8 mouse cellular contexts compared by ENCODE assay signal in genomic region chr11:3628999-3629491, GRCm38 (mm10). TPM values are rescaled to one million over a fixed set of nuclear protein-coding genes. Genes with fewer than 3 reads are reported as not detected.
DNase-seq lines count a peak whose midpoint lies in the region; ATAC-seq and TF ChIP-seq lines count a peak whose summit lies in the region.

No protein-coding gene starts in this region.

- H3K27ac ChIP-seq in heart, embryonic 11.5 days (ENCODE audit: low read depth, low read length), result no peak overlapping the region
- no peak overlapping the region for H3K27ac ChIP-seq in embryonic facial prominence, embryonic 15.5 days (replicated peaks)
- no peak overlapping the region for H3K27ac ChIP-seq in intestine, embryonic 16.5 days (ENCODE audit: low read length)
- no peak overlapping the region for H3K27ac ChIP-seq in stomach, postnatal 0 days (replicated peaks)

- peak overlapping the region; percentile 93 for H3K4me2 ChIP-seq in heart, embryonic 11.5 days
- H3K4me2 ChIP-seq in embryonic facial prominence, embryonic 15.5 days (replicated peaks), result peak overlapping the region; percentile 86
- H3K4me2 ChIP-seq in intestine, embryonic 16.5 days (ENCODE audit: low read depth, low read length), result peak overlapping the region; percentile 73
- H3K4me2 ChIP-seq in stomach, postnatal 0 days (replicated peaks; ENCODE audit: low read depth), result peak overlapping the region; percentile 65

- TF ChIP-seq EP300 in stomach, postnatal 0 days (optimal IDR thresholded peaks at IDR 0.05), result no peak

- WGBS in heart, embryonic 11.5 days (ENCODE audit: insufficient replicate concordance), result 1% methylated on average over 31 of the region's 32 CpGs
- 2% methylated on average over 32 of the region's 32 CpGs for WGBS in embryonic facial prominence, embryonic 15.5 days
- WGBS in intestine, embryonic 16.5 days, result 1% methylated on average over 31 of the region's 32 CpGs
- WGBS in stomach, postnatal 0 days, result 2% methylated on average over 30 of the region's 32 CpGs

- no peaks in the 10 kb centered on the region for H3K4me1 ChIP-seq in heart, embryonic 11.5 days (ENCODE audit: control insufficient read depth, insufficient read depth, low read length)
- H3K4me1 ChIP-seq in embryonic facial prominence, embryonic 15.5 days, result peaks cover 8% of the 10 kb centered on the region
- H3K4me1 ChIP-seq in intestine, embryonic 16.5 days (ENCODE audit: control insufficient read depth, insufficient read depth, low read length), result no peaks in the 10 kb centered on the region; the same call in 1 of the 2 replicates
- H3K4me1 ChIP-seq in stomach, postnatal 0 days (replicated peaks; ENCODE audit: control insufficient read depth, insufficient read depth), result peaks cover 4% of the 10 kb centered on the region; the same call in 1 of the 2 replicates

- H3K27me3 ChIP-seq in heart, embryonic 11.5 days (ENCODE audit: control insufficient read depth, insufficient read depth, low read length), result 0 out of 2 replicates have a peak, but pooled peaks cover 2% of the 10 kb centered on the region
- H3K27me3 ChIP-seq in embryonic facial prominence, embryonic 15.5 days, result peaks cover 7% of the 10 kb centered on the region
- H3K27me3 ChIP-seq in intestine, embryonic 16.5 days (replicated peaks; ENCODE audit: control insufficient read depth, insufficient read depth, low read length), result peaks cover 5% of the 10 kb centered on the region; the same call in 1 of the 2 replicates
- no peaks in the 10 kb centered on the region for H3K27me3 ChIP-seq in stomach, postnatal 0 days (ENCODE audit: control insufficient read depth, insufficient read depth, low read length)

- H3K9me3 ChIP-seq in heart, embryonic 11.5 days (replicated peaks; ENCODE audit: control insufficient read depth, low read length), result 0 out of 2 replicates have a peak, but pooled peaks cover 6% of the 10 kb centered on the region
- H3K9me3 ChIP-seq in embryonic facial prominence, embryonic 15.5 days (replicated peaks), result no peaks in the 10 kb centered on the region
- no peaks in the 10 kb centered on the region for H3K9me3 ChIP-seq in intestine, embryonic 16.5 days (ENCODE audit: control insufficient read depth, low read length)
- no peaks in the 10 kb centered on the region for H3K9me3 ChIP-seq in stomach, postnatal 0 days (ENCODE audit: control insufficient read depth, low read length)

- no peak for DNase-seq in heart, adult 8-10 months (ENCODE audit: low spot score)
- DNase-seq in R1 (ENCODE audit: low read depth, low spot score), result peak; percentile 29
- peak; percentile 22 for DNase-seq in stomach, postnatal 0 days (ENCODE audit: low spot score)
- no peak for DNase-seq in cerebellum, adult 9-10 months

- peak; percentile 22; the same call in 1 of the 2 replicates for TF ChIP-seq CTCF in stomach, postnatal 0 days (IDR thresholded peaks at IDR 0.05; ENCODE audit: low read depth)

- no peaks in the 10 kb centered on the region for H3K36me3 ChIP-seq in heart, embryonic 11.5 days (ENCODE audit: control insufficient read depth, insufficient read depth, low read length)
- H3K36me3 ChIP-seq in embryonic facial prominence, embryonic 15.5 days, result no peaks in the 10 kb centered on the region
- no peaks in the 10 kb centered on the region for H3K36me3 ChIP-seq in intestine, embryonic 16.5 days (ENCODE audit: control insufficient read depth, insufficient read depth, low read length)
- H3K36me3 ChIP-seq in stomach, postnatal 0 days (ENCODE audit: control insufficient read depth, insufficient read depth, low read length), result no peaks in the 10 kb centered on the region

- H3K9ac ChIP-seq in heart, embryonic 11.5 days (ENCODE audit: low read depth, low read length), result peak overlapping the region; percentile 43; the same call in 1 of the 2 replicates
- peak overlapping the region; percentile 12; the same call in 1 of the 2 replicates for H3K9ac ChIP-seq in embryonic facial prominence, embryonic 15.5 days
- H3K9ac ChIP-seq in intestine, embryonic 16.5 days (ENCODE audit: low read depth, low read length), result peak overlapping the region; percentile 20; the same call in 1 of the 2 replicates
- peak overlapping the region; percentile 41 for H3K9ac ChIP-seq in stomach, postnatal 0 days (ENCODE audit: low read length)

- no peak for ATAC-seq in heart, embryonic 11.5 days (replicated peaks; ENCODE audit: insufficient number of reproducible peaks, low FRiP score, low TSS enrichment)
- ATAC-seq in embryonic facial prominence, embryonic 15.5 days (ENCODE audit: insufficient number of reproducible peaks, low FRiP score, low TSS enrichment, low read depth), result no peak
- ATAC-seq in intestine, embryonic 16.5 days, result no peak
- 0 out of 2 replicates have a peak, but pooled peaks have one; percentile 50 for ATAC-seq in megakaryocyte-erythroid progenitor cell, adult 5-6 weeks (replicated peaks; ENCODE audit: low FRiP score, low TSS enrichment, poor library complexity, severe bottlenecking)
- ATAC-seq in stomach, postnatal 0 days (ENCODE audit: low FRiP score, low TSS enrichment), result peak; percentile 35; the same call in 1 of the 2 replicates

- peak overlapping the region; percentile 51 for H3K4me3 ChIP-seq in heart, embryonic 11.5 days (ENCODE audit: low read depth, low read length)
- peak overlapping the region; percentile 44 for H3K4me3 ChIP-seq in embryonic facial prominence, embryonic 15.5 days (replicated peaks)
- H3K4me3 ChIP-seq in intestine, embryonic 16.5 days (ENCODE audit: low read length), result peak overlapping the region; percentile 43
- H3K4me3 ChIP-seq in stomach, postnatal 0 days (ENCODE audit: low read depth, low read length), result peak overlapping the region; percentile 35

RNA-seq across cellular contexts. Expression of gene Morc2a, which starts 19.9 kb away (rescaled TPM):
- 19.6 and 22.2 TPM in 2 replicates for polyA plus RNA-seq in heart, embryonic 11.5 days (2014; fragmentation: Nextera tagmentation; extraction: Ambion mirVana)
- 10 to 100 TPM; 18.5 to 20.2 (median 18.7) TPM for total RNA-seq in heart, adult 8-10 months (2022)
- polyA plus RNA-seq in embryonic facial prominence, embryonic 15.5 days (2015; fragmentation: Nextera tagmentation; extraction: Ambion mirVana), result 26.8 and 27.9 TPM in 2 replicates
- polyA plus RNA-seq in intestine, embryonic 16.5 days (2015; fragmentation: Nextera tagmentation; extraction: Ambion mirVana), result 17.1 and 18.1 TPM in 2 replicates
- total RNA-seq in megakaryocyte-erythroid progenitor cell, adult 5-6 weeks (2014; fragmentation: Nextera tagmentation), result 40.6 and 55.0 TPM in 2 replicates
- 36.5 and 42.2 TPM in 2 replicates for total RNA-seq in megakaryocyte-erythroid progenitor cell, adult 5-6 weeks (2017)
- polyA plus RNA-seq in stomach, postnatal 0 days (2015; fragmentation: Nextera tagmentation; extraction: Ambion mirVana), result 6.9 and 8.8 TPM in 2 replicates

Comparison
In these comparisons a context has a peak if more than half of its experiments do, and no peak if none do; other contexts are left out.
1. ATAC-seq: peak in megakaryocyte-erythroid progenitor cell, adult 5-6 weeks (single experiment) and stomach, postnatal 0 days (single experiment); none in heart, embryonic 11.5 days (single experiment), embryonic facial prominence, embryonic 15.5 days (single experiment) and intestine, embryonic 16.5 days (single experiment).
2. DNase-seq: peak in R1 (single experiment) and stomach, postnatal 0 days (single experiment); none in heart, adult 8-10 months (single experiment) and cerebellum, adult 9-10 months (single experiment).
3. Peak in every context shown above with its lines, with median percentiles within 50 percentile points of each other: H3K4me2 ChIP-seq, H3K4me3 ChIP-seq and H3K9ac ChIP-seq.